Mouse (Mus musculus): ENCODE measurements around the gene Tmem230. TPM values are rescaled to one million over a fixed set of nuclear protein-coding genes. Genes with fewer than 3 reads are reported as not detected.
"Not testable (repeated sequence)": the region's sequence is repeated elsewhere in the genome, so short reads cannot be mapped to it uniquely, and the experiment has no call there.

Tmem230 gene
- total and polyA plus RNA-seq, 2 experiments from 2014 or later, result 43.3 to 44.3 TPM

GRCm38 (mm10) chr2:132286376-132287076 is 38.9 kb upstream of the Tmem230 start:
- Histone ChIP-seq H3K36me3 (ENCODE audit: insufficient read depth, low read length) (no peaks in the 10 kb centered on the region), H3K27me3 (ENCODE audit: insufficient read depth, low read length) (no peaks in the 10 kb centered on the region), H3K4me1 (ENCODE audit: insufficient read depth, low read length) (peaks cover 4% of the 10 kb centered on the region; the same call in 1 of the 2 replicates), H3K4me3 (ENCODE audit: low read length) (no peak overlapping the region), H3K9ac (replicated peaks; ENCODE audit: low read length) (no peak overlapping the region), H3K4me2 (ENCODE audit: low read depth, low read length) (no peak overlapping the region), H3K9me3 (ENCODE audit: low read length) (no peaks in the 10 kb centered on the region), H3K27ac (no peak overlapping the region)
- no peak for TF ChIP-seq CTCF (IDR thresholded peaks at IDR 0.05; ENCODE audit: low read depth)
- WGBS, result 83% methylated on average over 9 of the region's 9 CpGs
- DNase-seq (ENCODE audit: low spot score), result peak; percentile 31
- no peak for ATAC-seq

GRCm38 (mm10) chr2:132285722-132286121 is 38.1 kb upstream of the Tmem230 start:
- H3K9me3 ChIP-seq (ENCODE audit: low read length); H3K9ac ChIP-seq (replicated peaks; ENCODE audit: low read length); H3K4me1 ChIP-seq (ENCODE audit: insufficient read depth, low read length); H3K27me3 ChIP-seq (ENCODE audit: insufficient read depth, low read length); H3K27ac ChIP-seq; ATAC-seq; H3K36me3 ChIP-seq (ENCODE audit: insufficient read depth, low read length); H3K4me2 ChIP-seq (ENCODE audit: low read depth, low read length); DNase-seq (ENCODE audit: low spot score); H3K4me3 ChIP-seq (ENCODE audit: low read length): not testable (repeated sequence)
- WGBS, result 97% methylated on average over 5 of the region's 5 CpGs

- Histone ChIP-seq H3K27me3 (ENCODE audit: insufficient read depth, low read length) (no peaks in the 10 kb centered on the region), H3K4me2 (ENCODE audit: low read depth, low read length) (no peak overlapping the region), H3K36me3 (ENCODE audit: insufficient read depth, low read length) (no peaks in the 10 kb centered on the region), H3K4me3 (ENCODE audit: low read length) (no peak overlapping the region), H3K9ac (replicated peaks; ENCODE audit: low read length) (no peak overlapping the region), H3K27ac (peak overlapping the region; percentile 58; the same call in 1 of the 2 replicates), H3K9me3 (ENCODE audit: low read length) (no peaks in the 10 kb centered on the region), H3K4me1 (ENCODE audit: insufficient read depth, low read length) (peaks cover 4% of the 10 kb centered on the region; the same call in 1 of the 2 replicates)
- no peak for DNase-seq (ENCODE audit: low spot score)
- WGBS, result 85% methylated on average over 12 of the region's 12 CpGs
- peak; percentile 30; the same call in 1 of the 2 replicates for ATAC-seq
- TF ChIP-seq CTCF (IDR thresholded peaks at IDR 0.05; ENCODE audit: low read depth), result no peak
Measured at GRCm38 (mm10) chr2:132284492-132285139, 37.0 kb upstream of the Tmem230 start.

GRCm38 (mm10) chr2:132283236-132284070 is 35.8 kb upstream of the Tmem230 start:
- peak overlapping the region; percentile 15; the same call in 1 of the 2 replicates for H3K27ac ChIP-seq
- no peak overlapping the region for H3K4me3 ChIP-seq (ENCODE audit: low read length)
- H3K4me2 ChIP-seq (ENCODE audit: low read depth, low read length), result no peak overlapping the region
- no peak for ATAC-seq
- H3K4me1 ChIP-seq (ENCODE audit: insufficient read depth, low read length), result peaks cover 4% of the 10 kb centered on the region; the same call in 1 of the 2 replicates
- no peak overlapping the region for H3K9ac ChIP-seq (replicated peaks; ENCODE audit: low read length)
- no peak for DNase-seq (ENCODE audit: low spot score)
- 41% methylated on average over 15 of the region's 15 CpGs for WGBS
- H3K36me3 ChIP-seq (ENCODE audit: insufficient read depth, low read length), result no peaks in the 10 kb centered on the region
- H3K27me3 ChIP-seq (ENCODE audit: insufficient read depth, low read length), result no peaks in the 10 kb centered on the region
- TF ChIP-seq CTCF (IDR thresholded peaks at IDR 0.05; ENCODE audit: low read depth), result no peak
- H3K9me3 ChIP-seq (ENCODE audit: low read length), result no peaks in the 10 kb centered on the region

GRCm38 (mm10) chr2:132282453-132283174 is 35.0 kb upstream of the Tmem230 start:
- Histone ChIP-seq H3K4me3 (ENCODE audit: low read length) (no peak overlapping the region), H3K27me3 (ENCODE audit: insufficient read depth, low read length) (no peaks in the 10 kb centered on the region), H3K4me2 (ENCODE audit: low read depth, low read length) (no peak overlapping the region), H3K4me1 (ENCODE audit: insufficient read depth, low read length) (peaks cover 4% of the 10 kb centered on the region; the same call in 1 of the 2 replicates), H3K36me3 (ENCODE audit: insufficient read depth, low read length) (no peaks in the 10 kb centered on the region), H3K27ac (peak overlapping the region; percentile 15; the same call in 1 of the 2 replicates), H3K9me3 (ENCODE audit: low read length) (no peaks in the 10 kb centered on the region), H3K9ac (replicated peaks; ENCODE audit: low read length) (no peak overlapping the region)
- ATAC-seq (no peak), DNase-seq (ENCODE audit: low spot score) (no peak)
- 32% methylated on average over 12 of the region's 12 CpGs for WGBS
- TF ChIP-seq CTCF (IDR thresholded peaks at IDR 0.05; ENCODE audit: low read depth), result no peak; the same call in 1 of the 2 replicates
